Mouse (Mus musculus): ENCODE measurements around the gene Prl8a8.

Gene Prl8a8

GRCm38 (mm10) chr13:27513117-27513516, at the start of gene Prl8a8:
Gene Prl8a8 (minus strand): TSS chr13:27513217.
- in situ Hi-C loops (cut with MboI; ENCODE audit: low pct_unique_long_range_greater_than_20kb in 1 of 2, low sequenced_read_pairs in 2 of 2, unreplicated experiment in 1 of 2), result no loop called here

- in situ Hi-C loops (cut with MboI; ENCODE audit: low pct_unique_long_range_greater_than_20kb in 1 of 2, low sequenced_read_pairs in 2 of 2, unreplicated experiment in 1 of 2), result no loop called here
Observed at GRCm38 (mm10) chr13:27553336-27553735, 40.3 kb upstream of the Prl8a8 start.

GRCm38 (mm10) chr13:27523156-27523555, 10.1 kb upstream of the Prl8a8 start:
- in situ Hi-C loops (cut with MboI; ENCODE audit: low pct_unique_long_range_greater_than_20kb in 1 of 2, low sequenced_read_pairs in 2 of 2, unreplicated experiment in 1 of 2), result no loop called here

GRCm38 (mm10) chr13:27507645-27508044, 5.4 kb downstream of the Prl8a8 start:
- in situ Hi-C loops (cut with MboI; ENCODE audit: low pct_unique_long_range_greater_than_20kb in 1 of 2, low sequenced_read_pairs in 2 of 2, unreplicated experiment in 1 of 2), result no loop called here
